Mouse (Mus musculus): ENCODE measurements around the gene Ehmt1.
A peak's percentile ranks its signal among the peaks of the same experiment; 100 is the strongest.

GRCm38 (mm10) chr2:24960910-24961309 is 41.5 kb upstream of the Ehmt1 start:
- TF ChIP-seq CTCF (conservative IDR thresholded peaks at IDR 0.05; ENCODE audit: low read length): peak; percentile 43
- TF ChIP-seq POU5F1 (IDR thresholded peaks at IDR 0.05; ENCODE audit: borderline replicate concordance, low read length): no peak
- TF ChIP-seq NANOG (IDR thresholded peaks at IDR 0.05; ENCODE audit: borderline replicate concordance, low read length): no peak
